Mouse (Mus musculus): ENCODE results near the gene Brca2.
"Not testable (repeated sequence)": the region's sequence is repeated elsewhere in the genome, so short reads cannot be mapped to it uniquely, and the experiment has no call there.

The Brca2 gene

DNA sequence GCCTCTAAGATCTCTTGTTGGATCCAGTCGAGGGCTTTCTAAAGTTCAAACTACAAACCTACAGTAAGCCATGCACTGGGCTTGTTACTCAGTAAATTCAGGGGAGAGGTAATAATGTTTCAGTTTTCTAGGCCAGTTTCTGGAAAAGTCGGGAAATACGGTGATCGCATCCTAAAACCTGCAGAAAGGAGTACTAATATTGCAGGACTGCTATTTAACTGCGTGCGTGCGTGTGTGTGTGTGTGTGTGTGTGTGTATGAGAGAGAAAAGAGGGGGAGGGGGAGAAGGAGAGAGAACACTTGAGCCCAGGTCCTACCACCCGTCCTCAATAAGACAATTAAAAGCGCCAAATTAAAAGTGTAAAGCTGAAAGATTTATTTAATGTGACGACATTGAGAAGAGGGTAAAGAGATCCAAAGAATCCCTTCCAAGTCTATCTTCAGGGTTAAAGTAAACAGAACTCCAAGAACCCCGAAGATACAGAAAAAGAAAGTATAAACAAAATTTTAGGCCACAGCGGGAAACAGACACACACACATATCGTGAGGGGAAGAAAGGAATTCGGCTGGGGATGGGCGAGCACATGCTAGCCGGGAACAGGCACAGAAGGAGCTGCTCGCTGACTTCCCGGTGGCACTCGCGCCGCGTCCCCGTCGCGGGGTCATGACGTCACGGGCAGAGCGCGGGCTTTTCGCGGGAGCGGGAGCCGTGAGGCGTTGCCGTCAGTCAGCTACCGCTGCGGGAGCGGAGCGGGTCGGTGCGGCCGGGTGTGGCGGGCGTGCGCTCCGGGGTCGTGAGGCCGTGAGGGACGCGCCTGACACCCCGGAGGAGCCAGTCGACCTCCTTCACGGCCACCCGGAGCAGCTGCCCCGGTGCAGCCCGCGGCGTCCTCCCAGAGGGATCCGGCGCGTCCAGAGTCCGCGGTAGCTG, at the start of gene Brca2:
TSS of gene Brca2 (plus strand) at position 694 of the 930 bp plus-strand sequence.
- peak; percentile 92 for DNase-seq (ENCODE audit: low read depth, low spot score)

DNA sequence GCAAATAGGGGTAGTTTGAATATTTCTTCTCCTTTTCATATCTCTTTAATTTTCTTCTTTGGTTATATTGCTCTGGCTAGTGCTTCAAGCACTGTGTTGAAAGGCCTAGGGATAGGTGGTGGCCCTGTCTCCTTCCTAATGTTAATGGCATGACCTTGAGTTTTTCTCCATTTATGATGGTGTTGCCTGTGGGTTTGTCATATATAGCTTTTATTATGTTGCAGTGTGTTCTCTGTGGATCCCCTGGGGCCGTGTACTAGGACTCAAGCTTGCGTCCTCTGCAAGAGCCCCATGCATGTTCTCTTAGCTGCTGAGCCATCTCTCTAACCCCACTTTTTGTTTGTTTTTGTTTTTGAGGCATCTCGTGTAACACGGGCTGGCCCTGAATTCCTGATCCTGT, 45.1 kb upstream of the Brca2 start:
- no peak for DNase-seq (ENCODE audit: low read depth, low spot score)

DNA sequence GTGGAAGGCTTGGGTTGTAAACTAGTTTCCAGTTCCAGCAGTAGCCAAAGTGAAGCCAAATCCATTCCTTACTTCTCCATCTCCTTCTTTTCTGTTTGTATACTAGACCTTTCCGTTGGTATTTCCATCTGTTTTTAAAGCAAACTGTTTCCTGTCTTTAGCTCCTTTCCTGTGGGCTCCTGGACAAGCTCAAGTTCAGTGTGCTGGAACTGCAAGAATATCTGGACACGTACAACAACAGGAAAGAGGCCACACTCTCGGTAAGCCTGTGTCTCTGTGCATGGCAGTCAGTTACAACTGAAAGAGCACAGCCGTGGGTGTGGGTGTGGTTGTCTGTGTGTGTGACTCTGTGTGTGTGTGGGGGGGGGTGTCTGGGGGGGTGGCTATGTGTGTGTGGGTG, 43.8 kb upstream of the Brca2 start:
- no peak for DNase-seq (ENCODE audit: low read depth, low spot score)

DNA sequence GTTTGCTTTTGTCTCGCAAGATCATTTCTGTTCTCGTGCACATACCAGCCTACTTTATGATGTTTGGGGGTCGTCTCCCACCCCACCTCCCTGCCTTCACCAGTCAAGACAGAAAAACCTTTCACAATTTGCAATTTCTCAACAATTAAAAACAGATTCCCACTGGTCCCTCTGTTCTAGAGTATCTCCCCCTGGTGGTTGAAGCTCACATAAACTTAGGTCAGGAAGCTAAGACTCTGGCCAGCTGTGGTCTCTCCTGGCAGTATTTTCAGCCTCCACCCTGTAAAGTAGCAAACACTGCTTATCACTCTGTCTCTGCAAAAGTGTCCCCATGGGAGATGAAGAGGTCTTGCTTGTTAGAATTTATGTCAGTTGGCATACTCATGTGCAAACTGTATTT, 37.2 kb upstream of the Brca2 start:
- DNase-seq (ENCODE audit: low read depth, low spot score): peak; percentile 45

DNA sequence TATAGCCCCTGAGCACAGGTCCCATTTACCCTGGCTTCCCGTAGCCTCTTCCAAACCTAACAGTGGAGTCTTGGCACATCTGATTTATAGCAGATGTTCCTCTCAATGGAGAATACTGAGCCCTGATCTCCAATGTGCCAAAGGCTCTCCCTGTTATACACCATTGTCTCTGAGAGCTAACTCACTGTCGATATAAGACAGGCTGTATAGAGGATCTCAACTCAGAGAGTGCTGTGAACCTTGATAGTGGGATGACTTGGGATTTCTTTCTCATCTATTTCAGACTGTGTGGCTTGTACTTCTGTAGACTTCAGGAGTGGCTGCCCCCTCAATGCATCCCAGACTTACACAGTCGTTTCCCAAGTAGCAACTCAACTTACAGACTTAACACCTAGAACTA, 32.1 kb upstream of the Brca2 start:
- no peak for DNase-seq (ENCODE audit: low read depth, low spot score)

DNA sequence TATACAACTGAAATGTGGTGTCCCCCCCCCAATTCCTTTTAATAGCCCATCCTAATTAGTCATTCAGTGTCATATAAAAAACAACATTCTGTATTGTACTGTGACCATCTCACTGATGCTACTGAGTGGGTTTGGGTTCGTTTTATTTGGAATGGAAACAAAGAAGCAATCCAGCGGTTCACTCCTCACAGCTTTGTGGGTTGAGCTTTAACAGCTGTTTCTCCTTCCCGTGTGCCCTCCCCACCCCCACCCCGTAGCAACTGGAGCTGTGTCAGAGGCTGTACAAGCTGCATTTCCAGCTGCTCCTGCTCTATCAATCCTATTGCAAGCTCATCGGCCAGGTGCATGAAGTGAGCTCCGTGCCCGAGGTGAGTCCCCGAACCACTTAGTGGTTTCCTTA, 31.6 kb upstream of the Brca2 start:
- DNase-seq (ENCODE audit: low read depth, low spot score): peak; percentile 49

DNA sequence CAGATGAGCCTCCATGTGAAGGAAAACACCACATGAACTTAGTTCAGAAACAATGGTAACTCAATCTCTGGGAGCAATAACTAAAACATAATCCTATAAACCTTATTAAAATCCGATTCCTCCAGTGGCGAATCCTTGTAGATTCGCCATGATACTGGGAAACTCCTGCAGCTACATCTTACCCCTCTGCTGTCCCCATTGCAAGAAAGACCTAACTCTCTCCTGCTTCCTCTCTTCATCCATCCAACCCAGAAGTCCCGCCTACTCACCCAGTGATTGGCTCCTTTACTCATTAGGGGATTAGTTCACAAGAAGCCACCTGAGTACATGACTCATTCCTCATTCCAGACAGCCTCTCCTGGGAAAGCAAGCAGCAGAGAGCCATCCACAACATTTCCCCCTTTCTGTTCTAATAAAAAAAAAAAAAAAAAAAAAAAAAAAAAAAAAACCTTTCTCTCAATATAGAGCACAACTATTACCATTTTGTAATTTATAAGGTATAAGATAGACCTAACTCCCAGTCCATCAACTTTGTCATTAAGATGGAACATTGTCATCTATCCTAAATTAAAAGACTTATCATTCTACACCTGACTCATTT, 30.8 kb upstream of the Brca2 start:
- DNase-seq (ENCODE audit: low read depth, low spot score): not testable (repeated sequence)

DNA sequence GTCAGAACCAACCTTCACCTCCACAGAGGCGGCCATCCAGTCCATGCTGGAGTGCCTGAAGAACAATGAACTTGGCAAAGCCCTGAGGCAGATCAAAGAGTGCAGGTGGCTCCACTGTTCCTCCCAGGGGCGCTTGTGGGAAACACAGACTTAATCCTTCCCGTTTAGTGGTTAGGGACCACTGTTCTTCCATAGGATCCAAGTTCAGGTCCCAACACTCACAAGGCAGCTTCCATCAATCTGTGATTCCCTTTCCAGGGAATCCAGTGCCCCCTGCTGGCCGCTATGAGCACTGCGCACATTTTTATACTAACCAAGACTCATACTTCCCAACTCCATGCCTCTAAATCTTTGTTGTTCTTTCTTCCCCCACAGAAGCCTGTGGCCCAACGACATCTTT, 26.6 kb upstream of the Brca2 start:
- peak; percentile 42 for DNase-seq (ENCODE audit: low read depth, low spot score)

DNA sequence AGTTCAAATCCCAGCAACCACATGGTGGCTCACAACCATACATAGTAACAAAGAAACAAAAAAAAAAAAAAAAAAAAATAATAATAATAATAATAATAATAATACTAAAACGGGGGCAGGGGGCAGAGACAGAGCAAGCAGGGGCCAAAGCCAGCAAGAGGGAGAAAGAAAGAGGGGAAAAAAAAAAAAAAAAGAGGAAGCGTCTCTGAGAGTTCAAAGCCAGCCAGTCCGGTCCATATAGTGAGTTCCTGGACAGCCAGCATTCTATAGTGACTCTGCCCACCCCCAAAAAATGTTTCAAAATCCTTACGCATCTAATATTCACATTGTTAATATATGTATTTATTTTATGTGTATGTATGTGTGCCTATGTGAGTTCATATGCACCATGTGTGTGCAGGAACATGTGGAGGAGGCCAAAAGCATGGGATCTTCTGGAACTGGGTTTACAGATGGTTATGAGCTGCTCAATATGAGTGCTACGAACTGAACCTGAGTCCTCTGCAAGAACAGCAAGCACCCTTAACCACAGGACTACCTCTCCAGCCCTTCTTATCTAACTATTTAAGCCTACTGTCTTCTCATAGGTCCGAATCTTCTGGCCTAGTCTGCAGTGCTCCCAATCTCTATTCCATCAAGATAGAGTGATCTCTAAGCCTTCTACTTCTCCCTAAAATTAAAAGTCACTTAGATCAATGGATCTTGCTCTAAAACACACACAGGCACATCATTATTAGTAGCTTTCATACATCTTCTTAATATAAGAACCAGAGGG, 11.8 kb upstream of the Brca2 start:
- no peak for DNase-seq (ENCODE audit: low read depth, low spot score)

DNA sequence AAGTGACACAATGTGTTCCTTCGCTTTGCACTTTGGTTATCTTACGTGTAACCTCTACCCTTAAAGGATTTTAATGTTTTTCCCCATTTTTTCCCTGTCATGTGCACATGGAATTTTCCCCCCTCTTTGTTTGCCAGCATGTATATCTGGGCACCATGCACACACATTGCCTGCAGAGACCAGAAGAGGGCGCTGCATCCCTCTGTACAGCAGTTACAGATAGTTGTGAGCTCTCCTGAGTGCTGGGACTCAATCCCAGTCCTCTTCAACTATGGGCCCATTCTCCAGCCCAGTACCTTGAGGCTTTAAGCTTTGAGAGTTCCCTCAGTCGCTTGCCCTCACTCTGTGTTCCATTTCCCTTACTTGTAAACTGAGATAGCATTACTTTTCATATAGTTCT, 9.2 kb upstream of the Brca2 start:
- DNase-seq (ENCODE audit: low read depth, low spot score): no peak

DNA sequence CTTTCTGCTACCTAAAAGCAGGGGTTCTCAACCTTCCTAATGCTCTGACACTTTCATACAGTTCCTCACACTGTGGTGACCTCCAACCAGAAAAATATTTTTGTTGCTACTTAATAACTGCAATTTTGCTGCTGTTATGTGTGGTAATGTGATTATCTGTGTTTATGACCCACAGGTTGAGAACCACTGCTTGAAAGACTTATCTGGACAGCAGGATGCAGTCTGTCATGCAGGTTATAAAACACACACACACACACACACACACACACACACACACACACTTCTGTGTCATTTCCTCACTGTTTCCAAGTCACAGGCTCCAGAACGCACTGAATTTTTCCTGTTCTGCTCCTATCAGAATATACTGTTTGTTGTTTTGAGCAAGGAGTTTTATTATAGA, 8.4 kb upstream of the Brca2 start:
- no peak for DNase-seq (ENCODE audit: low read depth, low spot score)

DNA sequence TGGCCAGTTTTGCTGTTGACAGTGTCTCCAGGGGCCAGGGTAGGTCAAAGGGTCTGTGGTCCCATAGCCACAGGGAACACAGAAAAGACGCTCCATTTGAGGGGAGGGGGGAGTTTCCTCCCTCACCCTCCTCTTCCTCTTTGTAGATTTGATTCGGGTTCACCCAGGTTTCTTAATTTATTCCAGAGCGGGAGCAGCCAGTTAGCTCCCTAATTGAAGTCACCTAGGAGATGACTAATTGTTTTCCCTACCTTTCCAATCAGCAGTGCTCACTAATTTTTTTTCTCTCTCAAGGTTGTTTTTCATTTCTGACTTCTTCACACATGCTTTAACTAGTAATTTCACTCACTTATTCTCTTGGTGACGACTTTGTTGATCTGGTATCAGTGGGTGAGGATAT, 4.4 kb upstream of the Brca2 start, which contains the start of gene Zar1l:
TSS of gene Zar1l (minus strand) at position 101 of the 400 bp plus-strand sequence.
- no peak for DNase-seq (ENCODE audit: low read depth, low spot score)

DNA sequence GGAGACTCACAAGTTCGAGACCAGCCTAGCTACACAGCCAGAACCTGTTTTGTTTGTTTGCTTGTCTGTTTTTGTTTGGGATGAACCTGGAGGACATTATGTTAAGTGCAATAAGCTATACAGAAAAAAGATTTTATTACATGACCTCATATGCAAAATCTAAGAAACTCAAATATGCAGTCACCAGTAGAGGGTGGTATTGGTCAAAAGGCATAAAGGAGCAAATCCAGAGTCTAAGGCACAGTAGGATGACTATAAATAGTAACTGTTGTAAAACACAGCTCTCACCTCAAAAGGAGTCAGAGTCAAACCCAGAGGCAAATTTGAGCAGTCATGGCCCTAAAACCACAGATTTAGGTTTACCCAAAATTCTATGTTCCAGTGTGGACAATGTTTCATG, 2.9 kb upstream of the Brca2 start:
- peak; percentile 2 for DNase-seq (ENCODE audit: low read depth, low spot score)

DNA sequence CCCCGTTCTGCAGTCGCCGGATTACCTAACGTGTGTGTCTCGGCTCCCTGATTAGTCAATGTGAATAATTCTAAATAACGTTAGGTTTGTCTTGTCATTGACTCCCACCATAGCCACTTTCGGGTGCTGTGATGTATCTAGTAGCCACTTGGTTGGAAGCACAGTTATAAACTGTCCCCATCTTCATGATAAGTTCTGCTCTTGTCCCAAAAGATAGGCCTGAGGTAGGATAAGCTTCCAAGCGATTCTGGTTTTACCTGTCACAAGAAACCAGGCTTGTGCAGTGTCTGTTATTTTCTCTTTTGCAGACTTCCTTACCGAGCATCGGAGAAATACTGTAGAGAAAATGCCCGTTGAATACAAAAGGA, 421 bp downstream of the Brca2 start:
- no peak for DNase-seq (ENCODE audit: low read depth, low spot score)

DNA sequence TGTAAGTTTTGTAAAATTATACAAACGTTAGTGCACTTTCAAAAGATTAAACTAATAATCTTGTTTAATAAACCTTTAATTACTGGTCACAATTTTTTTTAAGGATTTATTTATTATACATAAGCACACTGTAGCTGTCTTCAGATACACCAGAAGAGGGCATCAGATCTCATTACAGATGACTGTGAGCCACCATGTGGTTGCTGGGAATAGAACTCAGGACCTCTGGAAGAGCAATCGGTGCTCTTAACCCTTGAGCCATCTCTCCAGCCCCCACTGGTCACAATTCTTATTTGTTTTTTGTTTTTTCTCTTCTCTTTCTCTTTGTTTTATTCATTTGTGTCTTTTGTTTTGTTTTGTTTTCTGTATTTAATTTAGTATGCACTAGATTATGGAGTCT, 2.8 kb downstream of the Brca2 start:
- DNase-seq (ENCODE audit: low read depth, low spot score): no peak

DNA sequence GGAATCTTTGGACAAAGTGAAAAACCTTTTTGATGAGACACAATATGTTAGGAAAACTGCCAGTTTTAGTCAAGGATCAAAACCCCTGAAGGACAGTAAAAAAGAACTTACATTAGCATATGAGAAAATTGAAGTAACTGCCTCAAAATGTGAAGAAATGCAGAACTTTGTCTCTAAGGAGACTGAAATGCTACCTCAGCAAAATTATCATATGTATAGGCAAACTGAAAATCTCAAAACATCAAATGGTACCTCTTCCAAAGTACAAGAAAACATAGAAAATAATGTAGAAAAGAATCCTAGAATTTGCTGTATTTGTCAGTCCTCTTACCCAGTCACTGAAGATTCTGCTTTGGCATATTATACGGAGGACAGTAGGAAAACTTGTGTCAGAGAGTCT, 18.9 kb downstream of the Brca2 start:
- DNase-seq (ENCODE audit: low read depth, low spot score): no peak

DNA sequence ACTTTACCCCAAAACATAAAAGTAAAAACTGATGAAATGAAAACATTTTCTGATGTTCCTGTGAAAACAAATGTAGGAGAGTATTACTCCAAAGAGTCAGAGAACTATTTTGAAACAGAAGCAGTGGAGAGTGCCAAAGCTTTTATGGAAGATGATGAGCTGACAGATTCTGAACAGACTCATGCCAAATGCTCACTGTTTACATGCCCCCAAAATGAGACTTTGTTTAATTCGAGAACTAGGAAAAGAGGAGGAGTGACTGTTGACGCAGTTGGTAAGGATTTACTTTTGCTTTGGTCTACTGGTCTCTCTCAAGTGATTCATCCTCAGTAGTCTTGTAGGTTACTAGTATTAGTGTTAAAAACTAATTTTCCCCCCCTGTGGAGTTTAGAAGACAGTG, 20.8 kb downstream of the Brca2 start:
- no peak for DNase-seq (ENCODE audit: low read depth, low spot score)

DNA sequence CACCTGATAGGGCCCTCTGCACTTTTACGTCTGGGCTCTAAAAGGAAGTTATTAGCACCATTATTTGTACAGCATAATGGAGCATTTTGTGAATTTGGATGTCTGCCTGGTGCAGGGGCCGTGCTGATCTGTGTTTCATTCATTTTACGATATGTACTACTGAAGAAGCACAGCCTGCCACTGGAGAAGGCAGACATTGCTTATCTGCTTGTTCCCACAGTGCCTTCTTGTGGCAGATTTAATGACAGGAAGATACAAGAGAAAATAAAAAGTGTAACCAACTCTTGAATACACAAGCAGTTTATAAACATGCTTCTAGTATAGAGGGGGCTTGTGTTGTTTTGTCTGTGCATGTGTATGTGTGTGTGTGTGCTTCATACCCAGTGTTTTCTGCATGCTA, 29.2 kb downstream of the Brca2 start:
- DNase-seq (ENCODE audit: low read depth, low spot score): no peak

DNA sequence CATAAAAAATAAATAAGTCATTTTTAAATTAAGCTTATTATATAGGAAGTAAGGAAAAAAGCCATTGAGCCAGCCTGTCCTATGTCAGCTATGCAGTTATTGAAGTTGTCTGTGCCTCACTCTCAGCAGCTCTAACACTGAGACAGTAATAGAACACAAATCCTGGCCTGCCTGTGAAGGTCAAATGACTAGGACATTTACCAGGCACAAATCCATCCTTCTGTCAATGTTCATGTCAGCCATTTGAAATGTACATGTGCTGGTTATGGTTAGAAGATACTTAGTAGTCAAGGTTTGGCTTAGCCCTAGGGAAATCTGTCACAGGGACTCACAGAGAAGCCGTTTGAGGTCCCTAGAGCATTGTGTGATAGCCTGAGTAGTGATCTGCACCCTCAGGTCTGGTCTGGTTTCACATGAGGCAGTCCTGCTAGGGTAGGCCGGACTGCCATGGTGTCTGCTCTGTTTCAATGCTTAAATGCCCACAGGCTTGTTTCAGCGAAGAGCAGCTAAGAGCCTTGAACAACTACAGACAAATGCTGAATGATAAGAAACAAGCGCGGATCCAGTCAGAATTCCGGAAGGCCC, 37.2 kb downstream of the Brca2 start:
- DNase-seq (ENCODE audit: low read depth, low spot score): no peak

DNA sequence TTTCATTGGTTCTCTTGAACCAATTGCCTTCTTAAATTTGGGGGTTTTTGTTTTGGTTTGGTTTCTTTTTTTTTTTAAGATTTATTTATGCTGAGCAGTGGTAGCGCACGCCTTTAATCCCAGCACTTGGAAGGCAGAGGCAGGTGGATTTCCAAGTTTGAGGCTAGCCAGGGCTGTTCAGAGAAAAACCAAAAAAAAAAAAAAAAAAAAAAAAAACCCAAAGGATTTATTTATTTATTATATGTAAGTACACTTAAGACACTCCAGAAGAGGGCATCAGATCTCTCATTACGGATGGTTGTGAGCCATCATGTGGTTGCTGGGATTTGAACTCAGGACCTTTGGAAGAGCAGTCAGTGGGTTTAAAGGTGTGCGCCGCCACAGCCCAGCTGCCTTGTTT, 38.4 kb downstream of the Brca2 start:
- no peak for DNase-seq (ENCODE audit: low read depth, low spot score)

DNA sequence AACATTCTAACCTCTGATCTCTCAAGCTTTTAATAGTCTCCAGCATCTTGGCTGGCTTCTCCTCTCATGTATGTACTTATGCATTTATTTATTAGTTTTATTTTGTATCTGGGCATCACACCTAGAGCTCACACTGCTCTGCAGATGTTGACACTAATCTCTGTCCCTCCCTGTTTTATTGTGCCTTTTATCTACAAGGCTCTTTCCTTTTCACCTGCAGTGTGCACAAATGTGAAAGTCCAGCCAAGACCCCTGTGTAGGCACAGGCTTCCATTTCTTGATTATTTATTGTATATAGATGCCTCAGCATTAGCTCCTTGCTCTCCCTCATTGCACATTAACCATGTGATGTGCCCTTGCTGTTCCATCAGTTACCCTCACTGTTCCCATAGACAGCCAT, 38.9 kb downstream of the Brca2 start:
- no peak for DNase-seq (ENCODE audit: low read depth, low spot score)

DNA sequence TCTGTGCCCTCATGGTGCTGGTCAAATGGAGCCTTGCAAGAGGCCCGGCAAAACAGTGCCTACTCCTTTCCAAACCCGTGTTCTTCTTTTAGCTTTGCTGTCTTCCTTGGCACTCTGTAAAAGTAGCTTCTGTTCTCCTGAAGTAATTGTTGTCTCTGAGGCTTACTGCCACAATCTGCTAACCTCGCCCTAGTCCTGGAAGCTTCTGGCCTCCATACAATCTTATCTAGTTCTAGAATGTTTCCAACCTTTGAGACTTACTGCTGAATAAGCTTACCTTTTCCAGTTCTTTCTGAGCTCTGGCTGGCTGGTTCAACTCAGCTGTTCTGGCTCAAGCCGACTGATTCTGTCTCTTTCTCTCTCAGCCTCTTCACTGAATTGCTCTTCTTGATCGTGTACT, 39.4 kb downstream of the Brca2 start:
- no peak for DNase-seq (ENCODE audit: low read depth, low spot score)
